Mouse (Mus musculus): ENCODE measurements around the gene B3gnt3.

- TF ChIP-seq FLI1 (IDR thresholded peaks at IDR 0.05; ENCODE audit: low read length) (no peak), GATA1 (IDR thresholded peaks at IDR 0.05; ENCODE audit: borderline replicate concordance, low read length) (no peak)
These were observed 9.1 kb downstream of the B3gnt3 start for GRCm38 (mm10) chr8:71692509-71692908.

All from megakaryocyte, embryonic 14.5 days (primary cell).